Mouse (Mus musculus): Measurements from ENCODE around the gene 2610301B20Rik.
"Not testable (repeated sequence)": the region's sequence is repeated elsewhere in the genome, so short reads cannot be mapped to it uniquely, and the experiment has no call there.

The 2610301B20Rik gene

DNA sequence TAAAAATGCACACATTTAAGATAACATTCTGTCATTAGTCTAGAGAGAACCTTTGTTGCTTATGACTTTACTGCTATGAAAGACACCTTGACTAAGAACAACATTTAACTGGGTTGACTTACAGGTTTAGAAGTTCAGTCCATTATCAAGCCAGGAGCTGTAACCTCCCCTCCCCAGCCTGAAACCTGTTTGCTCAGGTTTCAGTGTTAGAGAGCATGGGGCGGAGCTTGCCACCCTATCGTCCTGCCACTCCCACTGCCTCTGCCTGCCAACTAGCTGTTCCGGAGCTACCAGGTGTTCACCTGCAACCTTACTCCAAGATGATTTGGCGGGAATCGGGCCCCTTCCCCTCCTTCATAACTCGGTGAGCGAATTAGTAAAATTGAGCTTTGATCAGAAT is 37.1 kb downstream of the 2610301B20Rik start:
- not testable (repeated sequence) for DNase-seq

DNA sequence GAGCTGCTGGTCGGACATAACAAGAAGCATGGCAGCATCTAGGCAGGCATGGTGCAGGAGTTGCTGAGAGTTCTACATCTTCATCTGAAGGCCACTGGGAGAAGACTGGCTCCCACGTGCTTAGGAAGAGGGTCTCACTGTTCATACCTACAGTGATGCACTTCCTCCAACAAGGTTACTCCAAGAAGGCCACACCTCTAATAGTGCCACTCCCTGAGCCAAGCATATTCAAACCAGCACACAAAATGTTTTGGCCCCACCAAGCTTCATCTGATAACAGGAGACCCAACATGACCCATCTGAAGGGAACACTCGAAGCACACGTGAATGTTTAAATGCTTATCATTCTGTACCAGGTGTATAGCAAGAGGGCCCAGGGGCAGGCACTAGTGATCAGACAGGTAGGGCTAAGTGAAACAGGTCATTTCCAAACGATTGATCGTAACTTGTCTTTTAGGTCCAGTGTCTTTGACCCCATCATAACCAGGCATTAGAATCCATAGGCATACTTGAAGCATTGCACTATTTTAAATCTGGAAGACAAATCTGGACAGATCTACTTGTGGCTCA is 37.7 kb downstream of the 2610301B20Rik start:
- no peak for DNase-seq

DNA sequence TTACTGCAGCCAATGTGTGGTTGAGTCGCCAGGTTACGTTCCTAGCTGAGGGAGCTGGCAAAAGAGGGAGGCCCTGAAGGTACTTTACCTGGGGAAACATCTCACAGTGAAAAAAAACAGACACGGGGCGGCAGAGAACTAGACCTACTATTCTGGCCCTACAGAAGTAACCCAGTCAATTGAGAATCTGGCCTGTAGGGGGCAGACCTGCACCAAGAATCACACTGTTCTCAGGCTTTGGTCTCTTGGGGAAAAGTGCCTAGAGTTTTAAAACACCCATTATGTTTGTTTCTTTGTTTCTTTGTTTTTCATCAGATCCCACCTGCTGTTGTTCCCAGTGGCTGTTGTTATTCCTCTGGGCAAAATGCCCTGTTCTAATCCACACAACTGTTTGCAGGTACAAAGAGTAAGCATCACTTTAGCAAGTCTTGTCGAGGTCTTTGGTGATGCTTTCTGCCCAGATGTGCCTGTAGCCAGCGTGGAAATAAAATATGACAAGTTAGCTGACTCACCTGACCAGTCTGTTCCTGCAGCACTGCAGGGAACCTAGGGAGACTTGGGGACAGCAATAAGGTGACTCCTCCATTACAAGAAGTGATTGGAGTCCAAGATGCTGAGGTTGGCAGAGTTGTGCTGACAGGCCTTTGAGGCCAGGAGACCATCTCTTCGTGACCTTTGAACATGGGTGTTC is 38.5 kb downstream of the 2610301B20Rik start:
- DNase-seq: peak; percentile 96

DNA sequence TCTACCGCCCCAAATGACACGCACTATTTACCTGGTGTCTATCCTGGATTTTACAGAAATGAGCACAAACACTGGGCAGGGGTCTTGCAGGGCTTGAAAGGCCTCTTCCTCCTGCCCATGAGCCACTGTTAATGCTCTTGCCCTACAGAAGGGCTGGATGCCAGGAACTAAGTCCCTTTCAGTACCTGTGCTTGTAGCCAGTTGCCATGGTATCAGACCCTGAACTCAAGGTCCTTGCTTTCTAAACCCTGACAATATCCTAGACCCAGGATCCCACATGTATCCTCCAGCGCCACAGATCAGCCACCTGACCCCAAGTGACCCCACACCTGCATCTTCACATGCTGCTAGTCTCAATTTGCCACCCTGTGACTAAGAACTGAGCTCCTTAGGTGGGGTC is 39.1 kb downstream of the 2610301B20Rik start:
- no peak for DNase-seq

DNA sequence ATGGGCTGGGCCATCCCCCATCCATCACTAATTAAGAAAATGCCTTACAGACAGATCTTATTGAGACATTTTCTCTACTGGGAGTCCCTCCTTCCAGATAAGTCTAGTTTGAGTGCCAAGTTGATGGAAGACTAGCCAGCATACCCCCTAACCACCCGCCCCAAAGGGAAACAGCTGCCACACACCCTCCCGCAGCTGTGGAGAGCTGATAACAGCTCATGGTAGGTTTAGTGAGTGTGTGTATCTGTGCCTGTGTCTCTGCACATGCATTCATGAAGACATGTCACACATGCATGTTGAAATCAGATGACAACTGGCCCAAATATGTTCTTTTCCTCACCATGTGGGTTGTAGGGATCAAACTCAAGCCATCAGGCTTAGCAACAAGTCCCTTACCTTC is 40.5 kb downstream of the 2610301B20Rik start:
- DNase-seq: peak; percentile 62

DNA sequence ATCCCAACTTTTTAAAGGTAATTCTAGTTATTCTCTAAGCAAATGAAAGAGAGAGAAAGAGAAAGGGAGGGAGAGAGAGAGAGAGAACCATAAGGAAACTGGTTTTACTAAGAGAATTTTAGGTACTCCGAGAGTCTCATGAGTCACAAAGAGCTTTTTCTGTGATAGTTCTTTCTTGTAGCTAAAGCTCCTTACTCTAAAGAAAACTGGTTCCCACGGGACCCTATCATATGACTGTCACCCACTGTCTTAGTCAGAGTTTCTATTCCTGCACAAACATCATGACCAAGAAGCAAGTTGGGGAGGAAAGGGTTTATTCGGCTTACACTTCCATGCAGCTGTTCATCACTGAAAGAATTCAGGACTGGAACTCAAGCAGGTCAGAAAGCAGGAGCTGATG is 41.0 kb downstream of the 2610301B20Rik start:
- DNase-seq: no peak

DNA sequence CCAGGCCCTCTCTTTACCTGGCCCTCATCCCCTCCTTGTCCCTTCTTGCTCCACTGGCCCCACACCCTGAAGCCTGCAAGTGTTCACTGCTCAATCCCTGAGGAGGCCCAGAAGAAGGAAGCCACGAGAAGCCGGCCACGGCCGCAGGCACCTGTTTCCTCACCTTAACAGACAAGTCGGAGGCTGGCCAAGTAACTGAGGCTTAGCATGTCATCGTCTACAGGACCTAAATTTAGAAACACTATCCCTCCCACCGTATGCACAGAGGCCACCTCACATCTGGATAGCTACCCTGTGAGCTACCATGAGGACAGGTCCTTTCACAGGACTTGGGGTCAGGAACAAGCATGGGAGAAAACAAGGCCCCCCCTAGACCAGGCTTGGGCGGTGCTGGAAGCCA is 44.1 kb downstream of the 2610301B20Rik start:
- DNase-seq: peak; percentile 53

DNA sequence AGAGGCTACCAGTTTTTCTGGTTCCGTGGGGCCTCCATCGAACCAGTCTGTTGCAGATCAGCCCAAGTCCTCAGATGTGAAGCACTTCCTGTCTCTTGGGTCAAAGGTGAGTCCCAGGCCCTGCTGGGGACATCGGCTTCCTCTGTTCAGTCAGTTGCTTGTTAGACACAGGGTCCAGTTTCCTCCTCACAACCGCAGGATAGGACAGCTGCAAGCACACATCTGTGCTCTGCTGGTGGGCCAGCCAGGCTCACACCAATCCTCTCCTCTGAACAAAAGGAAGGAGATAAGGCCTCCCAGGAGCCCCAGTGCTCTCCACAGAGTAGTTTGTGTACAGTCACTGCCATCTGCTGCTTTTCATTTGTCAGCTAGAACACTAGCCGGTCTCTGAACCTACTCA is 44.8 kb downstream of the 2610301B20Rik start:
- peak; percentile 55 for DNase-seq

DNA sequence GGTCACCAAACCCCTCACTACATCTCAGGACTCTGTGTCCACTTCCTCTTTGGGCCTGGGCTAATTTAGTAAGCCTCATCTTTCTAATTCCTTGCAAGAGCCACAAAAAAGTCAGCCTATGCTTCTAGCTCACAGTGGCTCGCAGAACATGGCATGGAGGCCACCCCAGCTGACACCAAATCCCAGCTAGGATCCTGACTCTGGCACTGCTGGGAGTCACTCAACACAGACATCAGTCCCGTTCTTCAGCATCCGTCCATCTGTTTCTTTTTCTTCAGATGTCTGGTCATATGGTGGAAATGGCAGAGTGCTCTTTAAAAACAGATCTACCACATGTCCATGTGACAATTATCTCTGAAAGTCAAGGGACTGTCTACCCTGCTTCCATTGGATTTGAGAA is 45.2 kb downstream of the 2610301B20Rik start:
- DNase-seq: no peak

DNA sequence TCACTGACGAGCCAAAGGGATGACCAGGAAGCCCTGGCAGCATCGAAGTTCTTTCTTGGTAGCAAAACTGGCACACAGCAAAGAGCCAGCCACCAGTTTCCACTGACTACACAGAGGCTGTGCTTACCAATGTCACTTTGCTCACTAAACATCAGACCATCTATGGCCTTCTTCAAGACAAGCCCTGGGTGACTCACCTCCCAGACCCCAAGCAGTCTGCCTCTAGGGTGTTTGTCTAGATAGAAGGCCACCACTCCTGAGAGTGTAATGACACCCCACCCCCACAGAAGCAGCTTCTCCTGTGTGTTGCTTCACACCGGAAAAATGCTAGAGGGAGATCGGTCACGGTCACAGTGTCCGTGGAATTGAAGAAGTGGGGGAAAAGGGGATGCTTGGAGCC is 45.7 kb downstream of the 2610301B20Rik start:
- DNase-seq: no peak

DNA sequence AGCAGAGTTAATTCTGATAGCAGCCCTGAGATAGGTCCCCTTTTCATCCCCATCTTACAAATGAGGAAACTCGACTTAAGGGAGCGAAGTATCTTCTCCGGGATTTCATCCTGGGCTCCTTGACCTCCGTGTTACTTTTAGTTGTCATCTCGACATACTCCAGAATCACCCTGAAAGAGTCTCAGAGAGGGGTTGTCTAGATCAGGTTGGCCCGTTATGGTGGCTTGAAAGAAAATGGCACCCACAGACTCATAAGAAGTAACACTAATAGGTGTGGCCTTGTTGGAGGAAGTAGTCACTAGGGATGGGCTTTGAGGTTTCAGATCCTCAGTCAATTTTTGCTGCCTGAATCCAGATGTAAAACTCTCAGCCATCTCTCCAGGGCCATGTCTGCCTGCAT is 46.3 kb downstream of the 2610301B20Rik start:
- no peak for DNase-seq

DNA sequence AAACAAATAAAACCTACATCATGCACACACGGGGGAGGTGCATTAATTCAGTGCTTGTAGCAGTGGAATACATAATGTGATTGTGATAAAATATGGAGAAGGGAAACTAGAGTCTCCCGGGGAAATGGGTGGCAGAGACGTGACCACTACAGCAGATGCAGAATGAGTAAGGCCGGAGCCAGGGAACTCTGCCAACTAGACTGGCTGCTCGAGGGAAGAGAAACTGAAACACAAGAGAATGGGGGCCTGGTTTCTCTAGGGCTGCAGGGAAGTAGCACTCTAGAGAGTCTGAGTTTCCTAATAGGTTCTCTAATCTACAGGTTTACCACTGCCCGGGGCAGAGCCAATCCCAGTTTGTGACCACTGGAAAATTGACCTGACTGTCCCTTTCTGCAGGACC is 48.9 kb downstream of the 2610301B20Rik start:
- DNase-seq: no peak

DNA sequence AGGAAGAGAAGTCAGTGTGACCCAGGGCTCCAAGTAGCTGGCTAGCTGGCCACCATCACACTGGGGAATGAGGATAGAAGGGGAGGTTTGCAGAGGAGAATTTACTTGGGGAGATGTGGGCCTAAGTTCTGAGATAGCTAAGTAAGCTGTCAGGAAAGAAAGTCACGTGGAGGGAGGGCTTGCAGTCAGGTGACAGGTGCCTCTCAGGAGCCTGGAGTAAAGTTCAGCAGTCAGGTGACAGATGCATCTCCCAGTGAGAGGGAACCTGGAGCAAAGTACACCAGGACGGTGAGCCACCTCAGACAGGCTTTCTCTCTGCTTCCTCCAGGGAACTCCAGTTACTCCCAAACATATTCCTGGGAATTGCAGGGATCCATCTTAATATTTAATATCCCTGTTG is 49.8 kb downstream of the 2610301B20Rik start:
- no peak for DNase-seq

DNA sequence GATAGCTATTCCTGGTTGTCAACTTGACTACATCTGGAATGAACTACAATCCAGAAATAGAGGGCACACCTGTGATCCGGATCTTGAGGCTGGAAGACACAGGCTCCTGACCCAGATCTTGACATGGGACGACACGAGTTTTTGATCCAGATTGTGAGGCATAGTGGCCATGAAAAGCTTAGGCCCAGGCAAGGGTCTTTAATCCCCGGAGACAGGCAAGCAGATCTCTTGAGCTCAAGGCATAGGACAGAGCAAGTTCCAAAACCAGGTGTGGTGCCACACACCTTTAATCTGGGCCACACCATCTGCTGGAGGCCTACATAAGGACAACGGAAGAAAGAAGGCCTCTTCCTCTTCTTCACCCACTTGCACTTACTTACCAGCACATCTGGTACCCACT is 50.2 kb downstream of the 2610301B20Rik start:
- no peak for DNase-seq

DNA sequence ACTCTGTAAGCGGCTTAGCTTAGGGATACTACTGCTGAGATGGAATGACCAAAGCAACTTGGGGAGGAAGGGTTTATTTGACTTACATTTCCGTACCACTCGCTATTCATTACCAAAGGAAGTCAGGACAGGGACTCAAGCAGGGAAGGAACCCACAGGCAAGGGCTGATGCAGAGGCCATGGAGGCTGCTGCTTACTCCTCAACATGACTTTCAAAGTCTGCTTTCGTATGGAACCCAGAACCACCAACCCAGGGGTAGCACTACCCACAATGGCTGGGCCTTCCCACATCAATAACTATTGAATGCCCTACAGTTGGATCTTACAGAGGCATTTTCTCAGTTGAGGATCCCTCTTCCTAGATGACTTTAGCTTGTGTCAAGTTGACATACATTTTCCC is 52.1 kb downstream of the 2610301B20Rik start:
- no peak for DNase-seq

DNA sequence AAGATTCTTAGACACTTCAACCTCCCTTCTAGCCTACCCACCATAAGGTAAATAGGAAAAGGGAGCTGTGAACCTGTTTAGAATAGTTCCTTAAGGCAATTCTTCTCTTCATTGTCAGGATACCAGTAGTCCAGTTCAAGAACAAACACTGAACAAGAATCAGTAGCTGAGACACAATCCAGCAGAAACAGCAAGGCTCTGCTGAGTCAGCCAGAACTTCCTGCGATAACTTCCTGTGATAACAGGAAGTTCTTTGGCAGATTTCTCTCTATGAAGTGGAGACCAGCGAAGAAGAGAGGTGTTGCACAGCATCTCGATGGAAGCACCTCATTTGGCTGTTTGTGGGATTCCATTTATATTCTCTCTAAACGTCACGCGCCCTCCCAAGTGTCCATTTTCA is 53.9 kb downstream of the 2610301B20Rik start:
- no peak for DNase-seq

DNA sequence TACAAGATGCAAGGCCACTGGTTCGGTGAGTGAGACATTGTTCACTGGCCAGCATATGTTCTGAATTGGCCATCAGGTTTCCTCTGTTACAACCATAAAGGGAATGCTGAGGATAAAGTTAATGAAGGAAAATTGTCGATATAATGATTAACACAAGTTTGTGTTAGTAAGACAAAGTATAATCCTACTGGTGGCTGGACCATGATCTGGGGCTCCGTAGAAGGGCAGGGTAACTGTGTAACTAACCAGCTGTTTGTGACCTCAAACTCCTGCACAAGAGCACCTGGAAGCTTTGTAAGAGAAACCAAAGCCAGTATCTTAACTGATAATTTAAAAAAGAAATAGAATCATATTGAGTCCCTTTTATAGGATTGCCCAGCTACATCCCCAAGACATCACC is 55.4 kb downstream of the 2610301B20Rik start:
- DNase-seq: peak; percentile 9

DNA sequence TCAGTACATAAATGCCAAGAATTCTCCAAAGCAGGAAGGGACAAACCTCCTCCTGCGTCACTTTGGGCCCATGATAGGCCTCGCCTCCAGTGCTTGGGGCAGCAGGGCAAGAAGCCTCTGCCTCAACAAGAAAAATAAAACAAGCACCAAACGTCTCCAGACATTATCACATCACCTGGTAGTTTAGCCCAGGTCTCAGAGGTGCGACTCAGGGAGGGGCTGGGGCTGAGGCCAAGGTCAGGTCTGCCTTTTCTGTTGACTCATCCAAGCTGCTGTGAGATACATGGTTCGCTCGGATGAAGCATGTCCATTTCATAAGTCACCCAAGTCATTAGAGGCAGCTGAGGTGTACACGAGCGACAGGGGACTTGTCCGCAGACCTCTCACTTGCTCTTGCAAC is 56.7 kb downstream of the 2610301B20Rik start:
- no peak for DNase-seq

DNA sequence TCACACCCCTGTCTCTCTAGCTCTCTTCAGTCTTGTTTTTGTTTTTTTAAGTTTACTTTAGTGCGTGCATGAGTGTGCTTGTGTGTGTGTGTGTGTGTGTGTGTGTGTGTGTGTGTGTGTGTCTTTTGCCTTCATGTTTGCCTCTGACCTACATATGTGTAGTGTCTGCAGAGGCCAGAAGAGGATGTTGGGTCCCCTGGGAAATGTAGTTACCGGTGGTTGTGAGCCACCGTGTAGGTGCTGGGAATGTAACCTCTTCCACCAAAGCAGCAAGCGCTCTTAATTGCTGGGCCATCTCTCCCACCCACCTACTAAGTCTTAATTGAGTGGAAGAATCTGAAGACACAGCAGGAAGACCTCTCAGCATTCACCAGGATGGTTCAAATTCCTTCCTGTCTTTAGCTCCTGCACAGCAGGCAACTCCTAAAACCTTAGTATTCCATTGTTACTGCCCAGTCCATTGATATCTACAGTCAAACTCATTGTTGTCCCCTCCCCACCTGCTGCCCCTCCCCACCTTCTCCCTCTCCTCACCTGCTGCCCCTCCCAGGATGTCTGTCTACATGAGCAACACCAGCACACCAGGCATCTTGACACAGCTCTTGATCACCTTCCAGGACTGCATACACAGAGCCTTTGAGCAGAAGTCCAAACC is 57.9 kb downstream of the 2610301B20Rik start:
- DNase-seq: no peak

DNA sequence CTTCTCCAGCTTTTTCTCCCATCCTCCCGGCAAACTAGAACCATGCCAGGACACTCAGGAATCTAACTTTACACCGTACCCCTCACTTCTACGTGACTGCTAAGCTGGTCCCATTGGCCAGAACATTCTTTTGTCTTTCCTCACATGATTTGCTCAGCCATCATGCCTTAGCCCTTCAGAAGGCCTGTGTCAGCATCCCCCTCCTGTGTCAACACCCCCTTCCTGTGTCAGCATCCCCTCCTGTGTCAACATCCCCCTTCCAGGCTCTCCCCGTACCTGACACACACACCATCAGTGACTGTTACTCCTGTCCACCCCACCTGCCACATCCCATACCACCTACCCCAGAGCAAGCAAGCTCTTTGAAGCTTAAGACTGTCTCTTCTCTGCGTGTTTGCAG is 58.5 kb downstream of the 2610301B20Rik start:
- no peak for DNase-seq

DNA sequence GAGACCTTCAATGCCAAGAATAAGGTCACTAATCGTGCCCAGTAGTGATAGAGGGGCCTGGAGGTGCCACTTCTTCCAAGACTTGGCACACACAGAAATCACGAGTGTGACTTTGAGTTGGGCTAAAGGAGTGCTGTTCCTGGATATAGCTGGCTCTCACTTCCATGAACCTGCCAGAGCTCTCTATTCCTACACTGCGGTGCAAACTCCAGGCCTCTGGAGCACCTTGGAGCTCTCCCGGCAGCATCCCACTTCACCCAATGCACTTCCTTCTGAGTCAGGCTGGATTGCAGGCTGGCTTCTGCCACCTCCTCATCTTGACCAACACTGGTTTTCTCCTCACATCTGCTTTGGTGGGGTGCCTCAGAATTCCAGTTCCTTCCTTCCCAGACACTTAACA is 62.5 kb downstream of the 2610301B20Rik start:
- DNase-seq: peak; percentile 3

Measured in thymus, postnatal 4 days (tissue).